Mouse (Mus musculus) hindbrain, embryonic 11.5 days (tissue): Measurements from ENCODE around the gene Acp7. TPM values are rescaled to one million over a fixed set of nuclear protein-coding genes. Genes with fewer than 3 reads are reported as not detected.

Experiments
- ATAC-seq: fragments of 200-750 bp; cut with Nextera tagmentation; 2 replicates; pipeline ENCODE4 v1.8.0; 2017; ENCODE audit warnings: mild to moderate bottlenecking, moderate TSS enrichment, moderate library complexity; ENCODE audit not compliant: low FRiP score
- DNase-seq: peaks from one replicate; pipeline ENCODE4 v3.0.0-alpha.2; 2015; ENCODE audit warnings: low spot score
- H3K27ac ChIP-seq: fragments of 300-500 bp; sonication (generic); 2 replicates; pipeline ENCODE4 v1.5.1; 2014; ENCODE audit warnings: mild to moderate bottlenecking, low read depth, low read length
- H3K27me3 ChIP-seq: fragments of 300-500 bp; sonication (generic); 2 replicates; pipeline ENCODE4 v1.6.1; 2014; ENCODE audit warnings: mild to moderate bottlenecking, low read length, moderate library complexity, mixed read lengths; ENCODE audit not compliant: control insufficient read depth, insufficient read depth
- H3K36me3 ChIP-seq: fragments of 300-500 bp; sonication (generic); 2 replicates; pipeline ENCODE4 v1.6.1; 2014; ENCODE audit warnings: mild to moderate bottlenecking, low read length, moderate library complexity, mixed read lengths; ENCODE audit not compliant: control insufficient read depth, insufficient read depth
- H3K4me1 ChIP-seq: fragments of 300-500 bp; sonication (generic); replicated peaks from 2 replicates; pipeline ENCODE4 v1.6.1; 2014; ENCODE audit warnings: low read length, mixed read lengths; ENCODE audit not compliant: control insufficient read depth, insufficient read depth
- H3K4me2 ChIP-seq: fragments of 300-500 bp; sonication (generic); replicated peaks from 2 replicates; pipeline ENCODE4 v1.6.1; 2014; ENCODE audit warnings: mild to moderate bottlenecking, low read depth, low read length
- H3K4me3 ChIP-seq: fragments of 300-500 bp; sonication (generic); 2 replicates; pipeline ENCODE4 v1.5.1; 2014; ENCODE audit warnings: low read depth, low read length
- H3K9ac ChIP-seq: fragments of 300-500 bp; sonication (generic); 2 replicates; pipeline ENCODE4 v1.6.1; 2014; ENCODE audit warnings: low read depth, low read length
- H3K9me3 ChIP-seq: fragments of 300-500 bp; sonication (generic); 2 replicates; pipeline ENCODE4 v1.6.1; 2016; ENCODE audit warnings: low read length; ENCODE audit not compliant: control insufficient read depth
- WGBS: fragments of 180-500 bp; shearing (Covaris S2); extraction: QIAGEN DNeasy Blood & Tissue Kit; methylation state at CpG from one replicate; pipeline ENCODE4 v1.1.7; 2014; 5-methylcytosine and 5-hydroxymethylcytosine counted together
- polyA plus RNA-seq: library from polyadenylated mRNA; unstranded; fragments of >200 nt; fragmentation: Nextera tagmentation; extraction: Ambion mirVana; gene quantifications from 2 replicates; pipeline ENCODE4 v1.2.1, GENCODE M21; 2014

Acp7 gene
- polyA plus RNA-seq, 1 experiment from 2014 or later: not detected

DNA sequence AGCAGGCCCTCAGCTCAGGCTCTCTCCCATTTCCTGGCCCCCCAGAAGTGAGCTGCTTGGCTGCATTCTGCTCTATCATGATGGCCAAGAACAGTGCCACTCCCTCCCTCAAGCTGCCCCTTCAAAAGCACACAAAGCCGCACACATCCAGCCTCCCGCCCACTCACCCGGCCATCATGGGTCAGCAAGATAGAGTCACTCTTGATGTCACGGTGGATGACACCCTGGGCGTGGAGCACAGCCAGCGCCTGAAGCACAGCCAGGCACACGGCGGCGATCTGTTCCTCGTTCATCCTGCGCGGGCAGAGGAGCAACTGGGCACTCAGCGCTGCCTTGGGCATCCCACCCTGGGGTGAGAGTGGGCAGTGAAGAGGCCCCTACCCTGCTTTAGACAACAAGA, 68.8 kb downstream of the Acp7 start:
- Histone ChIP-seq H3K27ac (no peak overlapping the region), H3K4me3 (no peak overlapping the region), H3K36me3 (peaks cover 3% of the 10 kb centered on the region; the same call in 1 of the 2 replicates), H3K9me3 (no peaks in the 10 kb centered on the region), H3K9ac (no peak overlapping the region), H3K27me3 (no peaks in the 10 kb centered on the region), H3K4me2 (no peak overlapping the region), H3K4me1 (no peaks in the 10 kb centered on the region)
- no peak for DNase-seq
- no peak for ATAC-seq
- 89% methylated on average over 13 of the region's 13 CpGs for WGBS

DNA sequence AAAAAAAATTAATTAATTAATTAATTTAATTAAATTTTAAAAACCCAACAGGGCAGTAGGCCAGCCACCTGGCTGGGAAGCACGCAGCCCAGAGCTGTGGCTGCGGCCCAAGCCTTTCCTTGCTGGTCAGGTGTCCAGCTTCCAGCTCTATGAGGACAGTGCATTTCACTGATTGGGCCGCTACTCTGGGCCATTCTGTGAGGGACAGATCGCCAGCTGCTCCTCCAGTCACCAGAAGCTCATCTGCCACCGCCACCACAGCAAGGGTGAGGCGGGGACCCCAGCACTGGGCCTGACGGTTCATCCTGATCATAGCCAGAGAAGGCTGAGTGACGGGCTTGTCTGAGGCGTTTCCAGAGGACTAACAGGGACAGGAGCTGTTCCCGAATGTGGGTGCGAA, 69.2 kb downstream of the Acp7 start:
- Histone ChIP-seq H3K4me2 (no peak overlapping the region), H3K4me1 (no peaks in the 10 kb centered on the region), H3K9ac (no peak overlapping the region), H3K27me3 (no peaks in the 10 kb centered on the region), H3K36me3 (peaks cover 3% of the 10 kb centered on the region; the same call in 1 of the 2 replicates), H3K27ac (no peak overlapping the region), H3K9me3 (no peaks in the 10 kb centered on the region), H3K4me3 (no peak overlapping the region)
- 89% methylated on average over 11 of the region's 11 CpGs for WGBS
- DNase-seq (no peak), ATAC-seq (no peak)

DNA sequence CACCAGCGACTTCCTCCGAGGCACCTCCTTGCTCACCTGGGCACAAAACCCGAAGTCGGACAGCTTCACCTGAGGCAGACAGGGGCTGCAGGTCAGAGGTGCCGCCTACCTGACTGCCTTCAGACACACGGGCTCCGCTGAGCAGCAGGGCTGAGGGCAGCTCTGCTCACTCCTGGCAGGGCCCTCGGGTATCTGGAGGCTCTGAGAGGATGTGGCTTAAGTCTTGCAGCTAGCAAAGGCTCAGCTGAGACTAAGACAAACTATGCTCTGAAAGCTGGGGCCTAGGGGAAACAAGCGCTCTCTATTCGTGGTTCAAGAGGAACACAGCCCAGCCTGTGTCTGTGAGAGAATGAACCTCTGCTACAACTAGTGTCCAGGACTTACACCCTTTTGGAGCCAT, 70.3 kb downstream of the Acp7 start:
- H3K4me2 ChIP-seq: no peak overlapping the region
- H3K27me3 ChIP-seq: no peaks in the 10 kb centered on the region
- ATAC-seq (no peak), DNase-seq (no peak)
- H3K4me1 ChIP-seq: no peaks in the 10 kb centered on the region
- no peak overlapping the region for H3K4me3 ChIP-seq
- WGBS: 96% methylated on average over 10 of the region's 10 CpGs
- no peak overlapping the region for H3K27ac ChIP-seq
- no peaks in the 10 kb centered on the region for H3K9me3 ChIP-seq
- H3K36me3 ChIP-seq: peaks cover 3% of the 10 kb centered on the region; the same call in 1 of the 2 replicates
- H3K9ac ChIP-seq: no peak overlapping the region

DNA sequence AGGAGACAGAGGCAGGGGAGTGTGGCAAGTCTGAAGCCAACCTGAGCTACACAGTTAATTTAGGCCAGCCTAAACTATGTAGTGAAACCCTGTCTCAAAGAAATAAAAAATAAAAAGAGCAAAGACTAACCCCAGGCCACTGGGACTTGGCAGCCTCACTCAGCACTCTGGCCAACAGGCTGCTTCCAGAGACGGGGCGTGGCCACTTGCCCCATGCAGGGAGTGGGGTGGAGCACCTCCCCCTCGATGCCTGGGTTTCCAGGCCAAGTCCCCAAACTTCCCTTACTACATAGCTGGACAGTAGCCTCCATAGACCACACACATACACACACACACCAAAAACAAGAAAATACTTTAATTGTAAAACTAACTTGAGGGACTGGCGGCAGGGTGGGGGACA, 72.6 kb downstream of the Acp7 start:
- H3K36me3 ChIP-seq: peaks cover 3% of the 10 kb centered on the region; the same call in 1 of the 2 replicates
- ATAC-seq (no peak), DNase-seq (no peak)
- no peak overlapping the region for H3K9ac ChIP-seq
- no peaks in the 10 kb centered on the region for H3K4me1 ChIP-seq
- H3K4me3 ChIP-seq: no peak overlapping the region
- no peaks in the 10 kb centered on the region for H3K9me3 ChIP-seq
- H3K27ac ChIP-seq: no peak overlapping the region
- no peak overlapping the region for H3K4me2 ChIP-seq
- no peaks in the 10 kb centered on the region for H3K27me3 ChIP-seq
- 51% methylated on average over 4 of the region's 4 CpGs for WGBS

DNA sequence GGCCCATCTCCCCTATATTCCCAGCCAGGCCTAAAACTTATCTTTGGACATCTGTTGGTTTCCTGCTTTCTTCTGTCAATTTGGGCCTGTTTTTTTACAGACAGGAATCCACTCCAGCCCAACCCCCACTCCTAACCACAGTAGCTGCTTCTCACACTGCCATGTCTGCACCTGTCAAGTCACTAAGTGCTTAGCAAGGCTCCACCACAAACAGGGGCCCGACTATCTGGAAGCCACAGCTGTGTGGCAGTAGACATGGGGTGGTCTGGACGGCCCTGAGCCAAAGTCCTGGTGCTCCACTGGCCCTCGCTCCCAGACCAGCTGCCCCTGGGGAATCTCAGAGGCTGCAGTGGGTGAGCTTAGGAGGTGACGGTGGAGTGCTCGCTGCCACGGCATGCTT, 73.4 kb downstream of the Acp7 start:
- 73% methylated on average over 6 of the region's 6 CpGs for WGBS
- no peak overlapping the region for H3K27ac ChIP-seq

More for the DNA sequence above, 73.4 kb downstream of the Acp7 start:
- Histone ChIP-seq H3K36me3 (peaks cover 3% of the 10 kb centered on the region; the same call in 1 of the 2 replicates), H3K4me1 (no peaks in the 10 kb centered on the region), H3K9me3 (no peaks in the 10 kb centered on the region), H3K27me3 (no peaks in the 10 kb centered on the region), H3K9ac (no peak overlapping the region), H3K4me3 (no peak overlapping the region), H3K4me2 (no peak overlapping the region)
- DNase-seq: no peak
- no peak for ATAC-seq

Other genes starting within 250 kb of the Acp7 start
- 47.6 and 49.7 TPM in 2 replicates for gene Med29, start 238.6 kb downstream of the Acp7 start, polyA plus RNA-seq
- gene Paf1, start 238.4 kb downstream of the Acp7 start, polyA plus RNA-seq: 77.6 and 79.9 TPM in 2 replicates
- 6.5 and 8.7 TPM in 2 replicates for gene Gmfg, start 193.9 kb downstream of the Acp7 start, polyA plus RNA-seq
- 5.8 and 6.6 TPM in 2 replicates for gene Lrfn1, start 179.4 kb downstream of the Acp7 start, polyA plus RNA-seq
- not detected in 2 replicates for gene Ifnl2, start 120.9 kb downstream of the Acp7 start, polyA plus RNA-seq
- gene Ifnl3, start 108.5 kb downstream of the Acp7 start, polyA plus RNA-seq: not detected in 2 replicates
- gene Sycn, start 90.4 kb downstream of the Acp7 start, polyA plus RNA-seq: not detected in 2 replicates
- not detected in 2 replicates for gene Nccrp1, start 84.1 kb downstream of the Acp7 start, polyA plus RNA-seq
- 25.3 and 27.4 TPM in 2 replicates for gene Samd4b, start 33.2 kb downstream of the Acp7 start, polyA plus RNA-seq
- 30.5 and 32.6 TPM in 2 replicates for gene Pak4, start 33.1 kb downstream of the Acp7 start, polyA plus RNA-seq
- 5.1 and 5.5 TPM in 2 replicates for gene Fbxo27, start 61.5 kb upstream of the Acp7 start, polyA plus RNA-seq
- gene Fbxo17, start 85.5 kb upstream of the Acp7 start, polyA plus RNA-seq: 8.5 and 9.4 TPM in 2 replicates
- gene Mrps12, start 110.5 kb upstream of the Acp7 start, polyA plus RNA-seq: 131 and 132 TPM in 2 replicates
- gene Sars2, start 110.7 kb upstream of the Acp7 start, polyA plus RNA-seq: 27.2 and 27.7 TPM in 2 replicates
- gene Ccer2, start 124.8 kb upstream of the Acp7 start, polyA plus RNA-seq: 0.97 and 1.2 TPM in 2 replicates
- gene Sirt2, start 135.4 kb upstream of the Acp7 start, polyA plus RNA-seq: 79.1 and 80.3 TPM in 2 replicates
- gene Nfkbib, start 136.2 kb upstream of the Acp7 start, polyA plus RNA-seq: 42.0 and 43.7 TPM in 2 replicates
- 2.5 and 2.7 TPM in 2 replicates for gene Rinl, start 157.6 kb upstream of the Acp7 start, polyA plus RNA-seq
- 306 and 312 TPM in 2 replicates for gene Hnrnpl, start 177.2 kb upstream of the Acp7 start, polyA plus RNA-seq
- gene Ech1, start 193.9 kb upstream of the Acp7 start, polyA plus RNA-seq: 83.8 and 84.2 TPM in 2 replicates
- 2.1 and 2.5 TPM in 2 replicates for gene Lgals4, start 202.5 kb upstream of the Acp7 start, polyA plus RNA-seq
- 1.7 and 2.7 TPM in 2 replicates for gene Lgals7, start 232.5 kb upstream of the Acp7 start, polyA plus RNA-seq